Mouse (Mus musculus) embryonic facial prominence, embryonic 13.5 days (tissue): ENCODE data around the gene H2-T23. TPM values are rescaled to one million over a fixed set of nuclear protein-coding genes. Genes with fewer than 3 reads are reported as not detected.
A peak's percentile ranks its signal among the peaks of the same experiment; 100 is the strongest.
"Not testable (repeated sequence)": the region's sequence is repeated elsewhere in the genome, so short reads cannot be mapped to it uniquely, and the experiment has no call there.

Experiments
- ATAC-seq: fragments of 200-750 bp; cut with Nextera tagmentation; 2 replicates; pipeline ENCODE4 v1.8.0; 2017; ENCODE audit warnings: low read depth; ENCODE audit not compliant: insufficient number of reproducible peaks, insufficient read depth, low FRiP score, low TSS enrichment
- H3K27ac ChIP-seq: fragments of 300-500 bp; sonication (generic); 2 replicates; pipeline ENCODE4 v1.5.1; 2015; ENCODE audit warnings: moderate library complexity, mild to moderate bottlenecking, inconsistent platforms
- H3K27me3 ChIP-seq: fragments of 300-500 bp; sonication (generic); 2 replicates; pipeline ENCODE4 v1.6.1; 2015; ENCODE audit warnings: mild to moderate bottlenecking, inconsistent platforms
- H3K36me3 ChIP-seq: fragments of 300-500 bp; sonication (generic); 2 replicates; pipeline ENCODE4 v1.6.1; 2015; ENCODE audit warnings: mild to moderate bottlenecking, inconsistent platforms
- H3K4me1 ChIP-seq: fragments of 300-500 bp; sonication (generic); 2 replicates; pipeline ENCODE4 v1.6.1; 2015; ENCODE audit warnings: inconsistent platforms
- H3K4me2 ChIP-seq: fragments of 300-500 bp; sonication (generic); 2 replicates; pipeline ENCODE4 v1.6.1; 2015; ENCODE audit warnings: moderate library complexity, mild to moderate bottlenecking, inconsistent platforms
- H3K4me3 ChIP-seq: fragments of 300-500 bp; sonication (generic); 2 replicates; pipeline ENCODE4 v1.5.1; 2015; ENCODE audit warnings: mild to moderate bottlenecking, inconsistent platforms
- H3K9ac ChIP-seq: fragments of 300-500 bp; sonication (generic); 2 replicates; pipeline ENCODE4 v1.6.1; 2015; ENCODE audit warnings: mild to moderate bottlenecking, inconsistent platforms
- H3K9me3 ChIP-seq: fragments of 300-500 bp; sonication (generic); 2 replicates; pipeline ENCODE4 v1.6.1; 2016; ENCODE audit warnings: inconsistent platforms
- WGBS: fragments of 180-500 bp; shearing (Covaris S2); methylation state at CpG from one replicate; pipeline ENCODE4 v1.1.7; 2015; ENCODE audit warnings: mixed read lengths; 5-methylcytosine and 5-hydroxymethylcytosine counted together
- polyA plus RNA-seq: library from polyadenylated mRNA; unstranded; fragments of >200 nt; fragmentation: Nextera tagmentation; extraction: Ambion mirVana; gene quantifications from 2 replicates; pipeline ENCODE4 v1.2.1, GENCODE M21; 2015

Gene H2-T23
- polyA plus RNA-seq, 1 experiment from 2014 or later = 18.8 TPM

- not testable (repeated sequence) for H3K4me1 ChIP-seq, H3K27ac ChIP-seq, H3K27me3 ChIP-seq, H3K36me3 ChIP-seq, H3K9me3 ChIP-seq
- H3K4me2 ChIP-seq = peak overlapping the region; percentile 90
- peak overlapping the region; percentile 56 for H3K4me3 ChIP-seq
- 1% methylated on average over 40 of the region's 40 CpGs for WGBS
- peak overlapping the region; percentile 76 for H3K9ac ChIP-seq
- ATAC-seq = peak; percentile 40
Observed at GRCm38 (mm10) chr17:36031583-36032331, 898 bp downstream of the H2-T23 start.

GRCm38 (mm10) chr17:36030703-36031582, 1.7 kb downstream of the H2-T23 start:
- not testable (repeated sequence) for H3K36me3 ChIP-seq, H3K4me1 ChIP-seq, ATAC-seq, H3K9me3 ChIP-seq, H3K27ac ChIP-seq, H3K27me3 ChIP-seq
- 36% methylated on average over 8 of the region's 8 CpGs for WGBS
- Histone ChIP-seq H3K4me3 (peak overlapping the region; percentile 56), H3K4me2 (peak overlapping the region; percentile 90), H3K9ac (peak overlapping the region; percentile 76)

- ATAC-seq = not testable (repeated sequence)
Observed at GRCm38 (mm10) chr17:36030046-36030702, 2.5 kb downstream of the H2-T23 start.

GRCm38 (mm10) chr17:36028879-36029619, 3.6 kb downstream of the H2-T23 start:
- H3K4me2 ChIP-seq = no peak overlapping the region
- WGBS = 87% methylated on average over 7 of the region's 7 CpGs
- no peak for ATAC-seq

More at GRCm38 (mm10) chr17:36030046-36030702, 2.5 kb downstream of the H2-T23 start:
- not testable (repeated sequence) for H3K4me1 ChIP-seq, H3K9me3 ChIP-seq, H3K27me3 ChIP-seq, H3K4me3 ChIP-seq, H3K27ac ChIP-seq, H3K9ac ChIP-seq, H3K36me3 ChIP-seq, H3K4me2 ChIP-seq
- 77% methylated on average over 4 of the region's 4 CpGs for WGBS

GRCm38 (mm10) chr17:36027663-36028062, 5.0 kb downstream of the H2-T23 start:
- Histone ChIP-seq H3K27me3 (peaks cover 5% of the 10 kb centered on the region; the same call in 1 of the 2 replicates), H3K4me3 (no peak overlapping the region), H3K4me1 (peaks cover 15% of the 10 kb centered on the region), H3K27ac (no peak overlapping the region), H3K4me2 (no peak overlapping the region), H3K9ac (no peak overlapping the region), H3K36me3 (no peaks in the 10 kb centered on the region), H3K9me3 (no peaks in the 10 kb centered on the region)
- WGBS = 90% methylated on average over 4 of the region's 4 CpGs
- no peak for ATAC-seq

More at GRCm38 (mm10) chr17:36028879-36029619, 3.6 kb downstream of the H2-T23 start:
- no peak overlapping the region for H3K9ac ChIP-seq
- no peak overlapping the region for H3K4me3 ChIP-seq
- peaks cover 6% of the 10 kb centered on the region for H3K4me1 ChIP-seq
- H3K9me3 ChIP-seq = no peaks in the 10 kb centered on the region
- H3K27me3 ChIP-seq = peaks cover 5% of the 10 kb centered on the region; the same call in 1 of the 2 replicates
- no peaks in the 10 kb centered on the region for H3K36me3 ChIP-seq
- H3K27ac ChIP-seq = no peak overlapping the region

GRCm38 (mm10) chr17:36025901-36026300, 6.8 kb downstream of the H2-T23 start:
- no peaks in the 10 kb centered on the region for H3K9me3 ChIP-seq
- H3K4me1 ChIP-seq = 0 out of 2 replicates have a peak, but pooled peaks cover 10% of the 10 kb centered on the region
- no peak overlapping the region for H3K9ac ChIP-seq
- no peak overlapping the region for H3K4me2 ChIP-seq
- ATAC-seq = no peak
- no peak overlapping the region for H3K27ac ChIP-seq
- no peak overlapping the region for H3K4me3 ChIP-seq
- H3K27me3 ChIP-seq = no peaks in the 10 kb centered on the region
- H3K36me3 ChIP-seq = no peaks in the 10 kb centered on the region
- 84% methylated on average over 4 of the region's 4 CpGs for WGBS

- H3K4me3 ChIP-seq = no peak overlapping the region
- H3K9ac ChIP-seq = no peak overlapping the region
- H3K27me3 ChIP-seq = no peaks in the 10 kb centered on the region
- 76% methylated on average over 5 of the region's 5 CpGs for WGBS
- H3K4me2 ChIP-seq = no peak overlapping the region
- no peaks in the 10 kb centered on the region for H3K9me3 ChIP-seq
- no peak for ATAC-seq
- no peaks in the 10 kb centered on the region for H3K36me3 ChIP-seq
- no peak overlapping the region for H3K27ac ChIP-seq
- peaks cover 14% of the 10 kb centered on the region; the same call in 1 of the 2 replicates for H3K4me1 ChIP-seq
Observed at GRCm38 (mm10) chr17:36025197-36025596, 7.5 kb downstream of the H2-T23 start.

GRCm38 (mm10) chr17:36023710-36024654, 8.7 kb downstream of the H2-T23 start:
- Histone ChIP-seq H3K36me3 (no peaks in the 10 kb centered on the region), H3K9me3 (no peaks in the 10 kb centered on the region), H3K4me1 (peaks cover 14% of the 10 kb centered on the region; the same call in 1 of the 2 replicates), H3K27me3 (no peaks in the 10 kb centered on the region), H3K4me3 (no peak overlapping the region), H3K9ac (0 out of 2 replicates have a peak overlapping the region, but pooled peaks have one; percentile 27), H3K27ac (peak overlapping the region; percentile 51), H3K4me2 (0 out of 2 replicates have a peak overlapping the region, but pooled peaks have one; percentile 11)
- 44% methylated on average over 9 of the region's 9 CpGs for WGBS
- ATAC-seq = no peak

- H3K27ac ChIP-seq = no peak overlapping the region
- no peaks in the 10 kb centered on the region for H3K9me3 ChIP-seq
- 88% methylated on average over 6 of the region's 6 CpGs for WGBS
- no peaks in the 10 kb centered on the region for H3K36me3 ChIP-seq
- H3K9ac ChIP-seq = no peak overlapping the region
- no peak overlapping the region for H3K4me2 ChIP-seq
- no peak for ATAC-seq
- H3K4me1 ChIP-seq = peaks cover 14% of the 10 kb centered on the region; the same call in 1 of the 2 replicates
- H3K4me3 ChIP-seq = no peak overlapping the region
- no peaks in the 10 kb centered on the region for H3K27me3 ChIP-seq
Observed at GRCm38 (mm10) chr17:36022922-36023321, 9.7 kb downstream of the H2-T23 start.

- H3K36me3 ChIP-seq = no peaks in the 10 kb centered on the region
- H3K4me3 ChIP-seq = no peak overlapping the region
- H3K4me1 ChIP-seq = peaks cover 14% of the 10 kb centered on the region; the same call in 1 of the 2 replicates
- no peak overlapping the region for H3K4me2 ChIP-seq
- no peaks in the 10 kb centered on the region for H3K9me3 ChIP-seq
- WGBS = 92% methylated on average over 9 of the region's 9 CpGs
- ATAC-seq = no peak
- no peaks in the 10 kb centered on the region for H3K27me3 ChIP-seq
- no peak overlapping the region for H3K9ac ChIP-seq
- no peak overlapping the region for H3K27ac ChIP-seq
Observed at GRCm38 (mm10) chr17:36022098-36022497, 10.6 kb downstream of the H2-T23 start.
